Mouse (Mus musculus): ENCODE data around the gene Cenpm.

The Cenpm gene

GRCm38 (mm10) chr15:82216142-82216827 is 28.3 kb downstream of the Cenpm start:
- in situ Hi-C loops (cut with MboI, MseI), result no loop called here

- in situ Hi-C loops (cut with MboI, MseI), result no loop called here
Measured at GRCm38 (mm10) chr15:82215332-82216046, 29.1 kb downstream of the Cenpm start.

GRCm38 (mm10) chr15:82213222-82213621 is 31.3 kb downstream of the Cenpm start:
- in situ Hi-C loops (cut with MboI, MseI), result no loop called here

GRCm38 (mm10) chr15:82212752-82213063 is 31.8 kb downstream of the Cenpm start, which contains the start of gene Shisa8:
Gene Shisa8 (minus strand): TSS chr15:82212815.
- in situ Hi-C loops (cut with MboI, MseI), result no loop called here

GRCm38 (mm10) chr15:82211911-82212751 is 32.4 kb downstream of the Cenpm start:
- in situ Hi-C loops (cut with MboI, MseI), result no loop called here

- in situ Hi-C loops (cut with MboI, MseI), result no loop called here
Measured at GRCm38 (mm10) chr15:82211281-82211680, 33.3 kb downstream of the Cenpm start.

- in situ Hi-C loops (cut with MboI, MseI), result no loop called here
Measured at GRCm38 (mm10) chr15:82210801-82211200, 33.7 kb downstream of the Cenpm start.

- in situ Hi-C loops (cut with MboI, MseI), result no loop called here
Measured at GRCm38 (mm10) chr15:82209295-82210050, 35.1 kb downstream of the Cenpm start.

- in situ Hi-C loops (cut with MboI, MseI), result no loop called here
Measured at GRCm38 (mm10) chr15:82208307-82208706, 36.2 kb downstream of the Cenpm start.

- in situ Hi-C loops (cut with MboI, MseI), result no loop called here
Measured at GRCm38 (mm10) chr15:82207504-82208219, 36.9 kb downstream of the Cenpm start.

GRCm38 (mm10) chr15:82207105-82207459 is 37.5 kb downstream of the Cenpm start:
- in situ Hi-C loops (cut with MboI, MseI), result no loop called here

GRCm38 (mm10) chr15:82206365-82207104 is 38.0 kb downstream of the Cenpm start:
- in situ Hi-C loops (cut with MboI, MseI), result no loop called here

- in situ Hi-C loops (cut with MboI, MseI), result no loop called here
Measured at GRCm38 (mm10) chr15:82204680-82205371, 39.7 kb downstream of the Cenpm start.

GRCm38 (mm10) chr15:82203611-82204351 is 40.8 kb downstream of the Cenpm start:
- in situ Hi-C loops (cut with MboI, MseI), result no loop called here

GRCm38 (mm10) chr15:82203090-82203489 is 41.5 kb downstream of the Cenpm start:
- in situ Hi-C loops (cut with MboI, MseI), result no loop called here

GRCm38 (mm10) chr15:82202086-82202485 is 42.5 kb downstream of the Cenpm start:
- in situ Hi-C loops (cut with MboI, MseI), result no loop called here

- in situ Hi-C loops (cut with MboI, MseI), result no loop called here
Measured at GRCm38 (mm10) chr15:82199546-82199945, 45.0 kb downstream of the Cenpm start.

GRCm38 (mm10) chr15:82198342-82198741 is 46.2 kb downstream of the Cenpm start:
- in situ Hi-C loops (cut with MboI, MseI), result no loop called here

- in situ Hi-C loops (cut with MboI, MseI), result no loop called here
Measured at GRCm38 (mm10) chr15:82197937-82198336, 46.6 kb downstream of the Cenpm start.
